Comparison of ENCODE assay signal across 21 mouse cellular contexts in genomic region chr13:56152773-56153460, GRCm38 (mm10). TPM values are rescaled to one million over a fixed set of nuclear protein-coding genes. Genes with fewer than 3 reads are reported as not detected.
DNase-seq lines count a peak whose midpoint lies in the region; ATAC-seq and TF ChIP-seq lines count a peak whose summit lies in the region.
"Had no signal": no experiment of that assay in that cellular context is flagged by ENCODE, and none has a peak within 500 bp of the region (broad histone marks: within the 10 kb centered on the region; RNA-seq: fewer than 3 reads in every experiment).

No protein-coding gene starts in this region.

- H3K4me2 ChIP-seq in lung, embryonic 16.5 days (ENCODE audit: low read depth, low read length) = no peak overlapping the region
- H3K4me2 ChIP-seq in intestine, embryonic 14.5 days (ENCODE audit: low read length) = no peak overlapping the region
- H3K4me2 ChIP-seq: forebrain, embryonic 13.5 days; heart, embryonic 12.5 days; hindbrain, embryonic 15.5 days; limb, embryonic 12.5 days had no signal

- 36% methylated on average over 7 of the region's 7 CpGs for WGBS in lung, embryonic 16.5 days
- WGBS in intestine, embryonic 14.5 days = 46% methylated on average over 7 of the region's 7 CpGs
- WGBS in cerebellum, adult 2 months = 83% methylated on average over 7 of the region's 7 CpGs

- no peak overlapping the region for H3K9ac ChIP-seq in lung, embryonic 16.5 days (ENCODE audit: low read length)
- no peak overlapping the region for H3K9ac ChIP-seq in intestine, embryonic 14.5 days (ENCODE audit: low read length)
- H3K9ac ChIP-seq: forebrain, embryonic 13.5 days; heart, embryonic 12.5 days; hindbrain, embryonic 15.5 days; limb, embryonic 12.5 days; liver, embryonic 14.5 days had no signal

- H3K27me3 ChIP-seq in lung, embryonic 16.5 days (ENCODE audit: control insufficient read depth, insufficient read depth, low read depth, low read length) = peaks cover 2% of the 10 kb centered on the region; the same call in 1 of the 2 replicates
- H3K27me3 ChIP-seq in intestine, embryonic 14.5 days (replicated peaks; ENCODE audit: control insufficient read depth, insufficient read depth, low read length) = 0 out of 2 replicates have a peak, but pooled peaks cover 4% of the 10 kb centered on the region
- H3K27me3 ChIP-seq in cerebellum, adult 2 months (ENCODE audit: control insufficient read depth, insufficient read depth, low read length) = no peaks in the 10 kb centered on the region
- H3K27me3 ChIP-seq: heart, embryonic 12.5 days; hindbrain, embryonic 15.5 days; limb, embryonic 12.5 days had no signal

- H3K9me3 ChIP-seq in lung, embryonic 16.5 days (ENCODE audit: control insufficient read depth, low read length) = no peaks in the 10 kb centered on the region
- H3K9me3 ChIP-seq in intestine, embryonic 14.5 days (ENCODE audit: control insufficient read depth, low read length) = no peaks in the 10 kb centered on the region
- H3K9me3 ChIP-seq: forebrain, embryonic 13.5 days; heart, embryonic 12.5 days; hindbrain, embryonic 15.5 days; limb, embryonic 12.5 days had no signal

- no peaks in the 10 kb centered on the region for H3K36me3 ChIP-seq in lung, embryonic 16.5 days (ENCODE audit: control insufficient read depth, insufficient read depth, low read length)
- H3K36me3 ChIP-seq in intestine, embryonic 14.5 days (ENCODE audit: control insufficient read depth, insufficient read depth, low read length) = no peaks in the 10 kb centered on the region
- H3K36me3 ChIP-seq: heart, embryonic 12.5 days; hindbrain, embryonic 15.5 days; limb, embryonic 12.5 days had no signal

- TF ChIP-seq CTCF in cerebellum, adult 2 months (IDR thresholded peaks at IDR 0.05; ENCODE audit: borderline replicate concordance, insufficient read depth, low read depth, low read length) = no peak

- TF ChIP-seq POLR2A in cerebellum, adult 2 months (IDR thresholded peaks at IDR 0.05; ENCODE audit: borderline replicate concordance, insufficient read depth, low read length) = no peak

- DNase-seq in lung, postnatal 14 days = no peak
- no peak for DNase-seq in intestine, embryonic 14.5 days (ENCODE audit: low spot score)
- DNase-seq in naive thymus-derived CD4-positive, alpha-beta T cell, adult 2 months (ENCODE audit: low read depth) = peak; percentile 44
- DNase-seq in c-Kit-positive CD71-positive TER-119-positive erythroid progenitor cells, embryonic 14.5 days (ENCODE audit: low spot score) = no peak
- DNase-seq in cerebellum, adult 2 months = no peak
- DNase-seq: B cell, adult 2 months; cerebellum, postnatal 36 days; gastrocnemius, postnatal 36 days; heart, postnatal 36 days; kidney, adult 9 months; kidney, postnatal 36 days; right cerebral cortex, postnatal 25 days had no signal

- no peak overlapping the region for H3K27ac ChIP-seq in lung, embryonic 16.5 days (ENCODE audit: low read length)
- H3K27ac ChIP-seq in intestine, embryonic 14.5 days (ENCODE audit: low read depth) = 0 out of 2 replicates have a peak overlapping the region, but pooled peaks have one; percentile 16
- no peak overlapping the region for H3K27ac ChIP-seq in cerebellum, adult 2 months (ENCODE audit: insufficient read depth, low read length)
- H3K27ac ChIP-seq: forebrain, embryonic 13.5 days; hindbrain, embryonic 15.5 days; liver, embryonic 14.5 days had no signal

- peak; percentile 39; the same call in 1 of the 2 replicates for ATAC-seq in lung, embryonic 16.5 days (ENCODE audit: low read depth)
- ATAC-seq in CD4-positive, CD25-positive, alpha-beta regulatory T cell, adult 4 months = peak; percentile 22
- no peak; the same call in 1 of the 2 replicates for ATAC-seq in intestine, embryonic 14.5 days (replicated peaks; ENCODE audit: low FRiP score, low TSS enrichment, low read depth)
- no peak for ATAC-seq in monocyte, adult 5-6 weeks (replicated peaks; ENCODE audit: insufficient number of reproducible peaks, low FRiP score, low TSS enrichment, poor library complexity, severe bottlenecking)
- ATAC-seq: forebrain, embryonic 13.5 days had no signal

- H3K4me3 ChIP-seq in lung, embryonic 16.5 days (ENCODE audit: low read length) = no peak overlapping the region
- no peak overlapping the region for H3K4me3 ChIP-seq in intestine, embryonic 14.5 days (ENCODE audit: low read depth, low read length)
- H3K4me3 ChIP-seq in cerebellum, adult 2 months (replicated peaks; ENCODE audit: insufficient read depth, low read depth, low read length) = no peak overlapping the region
- H3K4me3 ChIP-seq: forebrain, embryonic 13.5 days; heart, embryonic 12.5 days; hindbrain, embryonic 15.5 days; limb, embryonic 12.5 days had no signal

- peaks cover 3% of the 10 kb centered on the region; the same call in 1 of the 2 replicates for H3K4me1 ChIP-seq in lung, embryonic 16.5 days (replicated peaks; ENCODE audit: control insufficient read depth, insufficient read depth, low read length)
- H3K4me1 ChIP-seq in intestine, embryonic 14.5 days (replicated peaks; ENCODE audit: control insufficient read depth, insufficient read depth, low read length) = peaks cover 12% of the 10 kb centered on the region
- no peaks in the 10 kb centered on the region for H3K4me1 ChIP-seq in cerebellum, adult 2 months (ENCODE audit: control insufficient read depth, insufficient read depth, low read length)
- H3K4me1 ChIP-seq: forebrain, embryonic 13.5 days had no signal

RNA-seq across cellular contexts. Expression of gene H2afy, which starts 16.8 kb away (rescaled TPM):
- 247 and 266 TPM in 2 replicates for polyA plus RNA-seq in lung, embryonic 16.5 days (2015; fragmentation: Nextera tagmentation; extraction: Ambion mirVana)
- polyA plus RNA-seq in CD4-positive, CD25-positive, alpha-beta regulatory T cell, adult 4 months (2017; shearing (Covaris generic)) = 100 to 1,000 TPM; 106 to 135 TPM
- polyA plus RNA-seq in intestine, embryonic 14.5 days (2014; fragmentation: Nextera tagmentation; extraction: Ambion mirVana) = 361 and 379 TPM in 2 replicates
- 218 to 284 TPM (median 219 TPM) in 3 replicates for total RNA-seq in monocyte, adult 5-6 weeks (2017)
- polyA plus RNA-seq in cerebellum, adult 2 months (2012; rRNA removed) = 152 and 166 TPM in 2 replicates

RNA-seq across cellular contexts. Expression of gene Tifab, which starts 25.8 kb away (rescaled TPM):
- 4.0 and 4.8 TPM in 2 replicates for polyA plus RNA-seq in lung, embryonic 16.5 days (2015; fragmentation: Nextera tagmentation; extraction: Ambion mirVana)
- under 1 TPM in 1 of 2 experiments, not detected in 1; 0.22 TPM for polyA plus RNA-seq in CD4-positive, CD25-positive, alpha-beta regulatory T cell, adult 4 months (2017; shearing (Covaris generic))
- polyA plus RNA-seq in intestine, embryonic 14.5 days (2014; fragmentation: Nextera tagmentation; extraction: Ambion mirVana) = 1.6 and 1.8 TPM in 2 replicates
- total RNA-seq in monocyte, adult 5-6 weeks (2017) = 26.6 to 48.8 TPM (median 47.3 TPM) in 3 replicates
- 0.73 and 0.84 TPM in 2 replicates for polyA plus RNA-seq in cerebellum, adult 2 months (2012; rRNA removed)
- total RNA-seq: MEL had no signal

Comparison
In these comparisons a context has a peak if more than half of its experiments do, and no peak if none do; other contexts are left out.
1. ATAC-seq: peak in lung, embryonic 16.5 days (single experiment) and CD4-positive, CD25-positive, alpha-beta regulatory T cell, adult 4 months (single experiment); none in intestine, embryonic 14.5 days (single experiment) and monocyte, adult 5-6 weeks (single experiment).